Mouse (Mus musculus) forebrain, embryonic 14.5 days (tissue): Measurements from ENCODE around the gene Arl15. TPM values are rescaled to one million over a fixed set of nuclear protein-coding genes. Genes with fewer than 3 reads are reported as not detected.

Source experiments
- ATAC-seq: fragments of 200-750 bp; cut with Nextera tagmentation; 2 replicates; pipeline ENCODE4 v1.8.0; 2017; ENCODE audit warnings: mild to moderate bottlenecking, moderate library complexity
- DNase-seq: peaks from one replicate; pipeline ENCODE4 v3.0.0-alpha.2; 2015; ENCODE audit warnings: low spot score
- H3K27ac ChIP-seq: fragments of 300-500 bp; sonication (generic); 2 replicates; pipeline ENCODE4 v1.5.1; 2014; ENCODE audit warnings: low read depth, mild to moderate bottlenecking, control low read depth, low read length, moderate library complexity
- H3K27me3 ChIP-seq: fragments of 300-500 bp; sonication (generic); replicated peaks from 2 replicates; pipeline ENCODE4 v1.6.1; 2014; ENCODE audit warnings: low read length, control low read depth, mixed read lengths; ENCODE audit not compliant: control insufficient read depth, insufficient read depth
- H3K36me3 ChIP-seq: fragments of 300-500 bp; sonication (generic); 2 replicates; pipeline ENCODE4 v1.6.1; 2014; ENCODE audit warnings: low read length, control low read depth; ENCODE audit not compliant: control insufficient read depth, insufficient read depth
- H3K4me1 ChIP-seq: fragments of 300-500 bp; sonication (generic); 2 replicates; pipeline ENCODE4 v1.6.1; 2014; ENCODE audit warnings: antibody characterized with exemption, low read length, control low read depth; ENCODE audit not compliant: control insufficient read depth, insufficient read depth
- H3K4me2 ChIP-seq: fragments of 300-500 bp; sonication (generic); 2 replicates; pipeline ENCODE4 v1.6.1; 2014; ENCODE audit warnings: mild to moderate bottlenecking, control low read depth, low read length
- H3K4me3 ChIP-seq: fragments of 300-500 bp; sonication (generic); 2 replicates; pipeline ENCODE4 v1.5.1; 2014; ENCODE audit warnings: low read depth, low read length, control low read depth
- H3K9ac ChIP-seq: fragments of 300-500 bp; sonication (generic); 2 replicates; pipeline ENCODE4 v1.6.1; 2014; ENCODE audit warnings: mild to moderate bottlenecking, low read length, control low read depth, moderate library complexity
- H3K9me3 ChIP-seq: fragments of 300-500 bp; sonication (generic); replicated peaks from 2 replicates; pipeline ENCODE4 v1.6.1; 2016; ENCODE audit warnings: low read length, control low read depth, mixed read lengths; ENCODE audit not compliant: control insufficient read depth
- WGBS: fragments of 180-500 bp; shearing (Covaris S2); extraction: QIAGEN DNeasy Blood & Tissue Kit; methylation state at CpG from one replicate; pipeline ENCODE4 v1.1.7; 2014; 5-methylcytosine and 5-hydroxymethylcytosine counted together
- polyA plus RNA-seq: library from polyadenylated mRNA; unstranded; fragments of >200 nt; fragmentation: Nextera tagmentation; extraction: Ambion mirVana; gene quantifications from 2 replicates; pipeline ENCODE4 v1.2.1, GENCODE M21; 2014

Arl15 gene
- polyA plus RNA-seq, 1 experiment from 2014 or later, result 18.7 TPM

DNA sequence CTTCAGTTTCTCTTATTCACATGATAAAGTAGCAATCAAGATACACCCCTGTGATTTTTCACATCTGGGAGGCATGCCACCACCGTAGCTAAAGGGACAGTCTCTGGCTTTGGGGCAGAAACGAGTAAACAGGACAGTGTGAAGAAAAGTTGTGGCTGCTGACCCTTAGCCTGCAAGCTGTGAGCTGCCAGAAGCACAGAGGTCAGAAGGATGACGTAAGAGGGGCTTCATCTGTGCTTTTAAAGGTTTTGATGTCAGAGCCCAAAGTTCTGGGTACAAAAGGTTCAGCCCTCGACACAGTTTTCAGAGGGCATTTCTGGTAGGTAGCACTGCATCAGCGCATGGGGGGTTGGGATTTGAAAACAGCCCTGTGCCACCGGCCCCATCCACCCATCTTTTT lies 266.0 kb downstream of the Arl15 start:
- no peak overlapping the region for H3K27ac ChIP-seq
- 85% methylated on average over 6 of the region's 6 CpGs for WGBS

DNA sequence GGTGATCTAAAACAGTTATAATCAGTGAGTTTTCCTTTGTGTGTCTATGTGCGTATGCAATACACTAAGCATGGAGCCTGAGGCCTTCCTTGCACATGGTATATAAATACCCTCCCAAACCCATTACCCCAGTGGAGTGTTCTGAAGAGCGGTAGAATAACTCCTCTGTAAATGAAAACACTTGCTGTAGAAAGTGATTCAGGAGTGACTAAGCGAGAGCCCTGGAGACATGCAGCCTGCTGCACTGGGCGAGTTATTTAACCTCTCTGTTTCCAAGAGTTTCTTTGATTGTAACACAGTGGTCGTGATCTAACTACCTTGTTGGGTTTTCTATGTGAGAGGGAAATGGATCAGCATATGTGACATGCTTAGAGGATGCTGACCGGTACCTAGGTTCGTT lies 266.9 kb downstream of the Arl15 start:
- WGBS, result 91% methylated on average over 7 of the region's 7 CpGs
- H3K9ac ChIP-seq, result no peak overlapping the region

More for the DNA sequence above, 266.0 kb downstream of the Arl15 start:
- Histone ChIP-seq H3K27me3 (no peaks in the 10 kb centered on the region), H3K4me2 (no peak overlapping the region), H3K9ac (no peak overlapping the region), H3K4me1 (no peaks in the 10 kb centered on the region), H3K36me3 (no peaks in the 10 kb centered on the region), H3K9me3 (no peaks in the 10 kb centered on the region), H3K4me3 (no peak overlapping the region)
- DNase-seq (no peak), ATAC-seq (no peak)

DNA sequence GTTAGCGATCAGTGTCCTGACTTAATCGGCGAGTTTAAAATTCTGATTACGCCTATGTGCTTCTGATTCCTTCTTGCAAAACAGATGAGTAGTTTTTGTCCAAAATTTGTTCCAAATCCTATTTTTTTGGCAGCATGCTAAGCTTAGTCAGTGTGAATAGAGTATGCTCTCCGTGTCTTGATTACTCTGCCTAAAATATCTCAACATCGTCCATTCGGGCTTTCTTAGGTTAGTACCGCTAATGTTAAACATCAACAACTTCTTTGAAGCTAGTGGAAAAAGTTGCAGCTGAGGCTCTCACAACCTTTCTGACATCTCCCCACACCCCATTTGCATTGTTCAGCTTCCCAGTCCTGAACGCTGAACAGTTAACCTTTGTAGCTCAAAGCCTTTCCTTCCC lies 269.8 kb downstream of the Arl15 start:
- no peak overlapping the region for H3K27ac ChIP-seq
- H3K9ac ChIP-seq, result no peak overlapping the region
- H3K4me1 ChIP-seq, result no peaks in the 10 kb centered on the region
- 94% methylated on average over 9 of the region's 9 CpGs for WGBS
- H3K36me3 ChIP-seq, result no peaks in the 10 kb centered on the region
- no peak overlapping the region for H3K4me2 ChIP-seq
- DNase-seq, result no peak
- ATAC-seq, result no peak
- H3K9me3 ChIP-seq, result no peaks in the 10 kb centered on the region
- H3K27me3 ChIP-seq, result no peaks in the 10 kb centered on the region
- H3K4me3 ChIP-seq, result no peak overlapping the region

More for the DNA sequence above, 266.9 kb downstream of the Arl15 start:
- H3K4me3 ChIP-seq, result no peak overlapping the region
- ATAC-seq (no peak), DNase-seq (no peak)
- no peaks in the 10 kb centered on the region for H3K4me1 ChIP-seq
- H3K4me2 ChIP-seq, result no peak overlapping the region
- no peaks in the 10 kb centered on the region for H3K36me3 ChIP-seq
- no peaks in the 10 kb centered on the region for H3K27me3 ChIP-seq
- H3K9me3 ChIP-seq, result no peaks in the 10 kb centered on the region
- H3K27ac ChIP-seq, result no peak overlapping the region

DNA sequence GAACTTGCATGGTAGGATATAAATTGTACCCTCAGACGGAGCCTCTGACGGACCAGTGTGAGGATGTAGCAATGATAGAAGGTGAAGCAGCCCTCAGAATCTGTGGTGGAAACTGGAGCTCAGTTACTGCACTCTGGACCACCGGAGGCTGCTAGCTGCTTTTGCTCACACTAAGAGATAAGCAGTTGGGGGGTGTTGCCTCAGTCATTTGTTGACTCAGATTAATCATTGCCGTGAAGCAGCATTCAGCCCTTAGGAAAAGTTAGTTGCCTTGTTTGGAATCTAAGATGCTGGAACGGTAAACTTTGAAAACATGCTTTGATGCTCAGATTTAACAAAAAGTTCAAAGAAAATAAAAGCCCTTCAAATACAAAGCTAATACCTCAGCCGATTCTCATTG lies 270.7 kb downstream of the Arl15 start:
- ATAC-seq, result no peak
- Histone ChIP-seq H3K4me2 (no peak overlapping the region), H3K27ac (no peak overlapping the region), H3K4me3 (no peak overlapping the region), H3K9me3 (no peaks in the 10 kb centered on the region), H3K36me3 (no peaks in the 10 kb centered on the region), H3K27me3 (no peaks in the 10 kb centered on the region), H3K9ac (no peak overlapping the region), H3K4me1 (no peaks in the 10 kb centered on the region)
- no peak for DNase-seq
- WGBS, result 61% methylated on average over 6 of the region's 6 CpGs

DNA sequence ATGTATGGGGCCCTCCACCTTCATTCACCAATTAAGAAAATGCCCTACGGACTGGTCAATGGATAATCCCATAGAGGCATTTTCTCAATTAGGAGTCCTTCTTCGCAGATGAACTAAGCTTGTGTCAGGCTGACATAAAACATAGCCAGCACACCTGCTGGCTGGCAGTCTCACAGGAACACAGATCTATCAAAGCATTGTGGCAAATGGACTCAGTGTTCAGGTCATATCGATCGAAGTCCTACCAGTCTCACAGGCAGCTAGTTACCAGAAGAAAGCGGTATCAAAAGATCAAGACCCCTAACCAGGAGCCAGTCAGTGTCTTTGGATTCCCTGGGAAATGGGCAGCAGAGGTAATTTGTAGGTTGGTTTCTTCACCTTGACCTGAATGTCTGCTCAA lies 274.1 kb downstream of the Arl15 start:
- no peak overlapping the region for H3K9ac ChIP-seq
- no peaks in the 10 kb centered on the region for H3K9me3 ChIP-seq
- ATAC-seq (no peak), DNase-seq (no peak)
- H3K4me3 ChIP-seq, result no peak overlapping the region
- WGBS, result 57% methylated on average over 5 of the region's 5 CpGs
- H3K4me2 ChIP-seq, result no peak overlapping the region
- no peaks in the 10 kb centered on the region for H3K36me3 ChIP-seq
- no peak overlapping the region for H3K27ac ChIP-seq
- no peaks in the 10 kb centered on the region for H3K4me1 ChIP-seq
- no peaks in the 10 kb centered on the region for H3K27me3 ChIP-seq

DNA sequence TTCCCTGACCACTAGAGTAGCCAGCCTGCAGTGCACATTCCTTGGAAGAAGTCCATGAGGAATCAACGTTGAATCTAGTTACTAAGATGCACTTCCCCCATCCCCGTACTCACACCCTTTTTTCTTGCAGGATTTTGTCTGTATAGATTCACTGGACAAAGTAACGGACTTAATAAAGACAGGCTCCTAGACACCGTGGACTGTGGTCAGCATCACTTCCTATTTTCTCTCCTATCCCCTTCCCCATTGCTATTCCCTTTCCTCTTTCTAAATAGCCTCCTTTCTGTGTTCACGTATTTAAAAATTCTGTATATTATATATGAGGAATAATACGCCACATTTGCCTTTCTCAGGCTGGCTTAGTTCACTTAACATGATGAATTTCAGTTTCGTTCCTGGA lies 277.1 kb downstream of the Arl15 start:
- Histone ChIP-seq H3K4me2 (no peak overlapping the region), H3K4me3 (no peak overlapping the region)

DNA sequence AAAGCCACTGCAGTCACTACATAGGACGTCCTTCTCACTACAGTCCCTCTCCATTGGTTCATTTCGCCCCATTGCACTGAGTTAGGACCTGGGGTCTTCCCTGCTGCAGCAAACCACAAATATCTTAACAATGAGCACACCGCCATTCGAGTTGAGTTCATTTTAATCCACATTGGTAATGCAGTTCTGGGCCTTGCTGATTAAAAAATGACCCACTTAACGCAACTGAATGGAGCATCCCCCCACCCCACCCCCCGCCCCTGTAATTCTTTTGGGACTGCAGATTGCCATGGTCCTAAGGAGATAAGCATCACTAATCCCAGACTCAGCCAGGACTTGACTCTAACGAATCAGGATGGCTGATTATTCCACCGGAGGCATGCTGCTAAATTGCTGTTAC lies 280.2 kb downstream of the Arl15 start:
- peaks cover 8% of the 10 kb centered on the region for H3K4me1 ChIP-seq
- DNase-seq, result no peak
- H3K27ac ChIP-seq, result no peak overlapping the region
- ATAC-seq, result no peak
- no peaks in the 10 kb centered on the region for H3K27me3 ChIP-seq
- no peaks in the 10 kb centered on the region for H3K36me3 ChIP-seq
- no peak overlapping the region for H3K9ac ChIP-seq
- no peaks in the 10 kb centered on the region for H3K9me3 ChIP-seq
- WGBS, result 12% methylated on average over 8 of the region's 8 CpGs
- no peak overlapping the region for H3K4me3 ChIP-seq
- no peak overlapping the region for H3K4me2 ChIP-seq

More for the DNA sequence above, 277.1 kb downstream of the Arl15 start:
- Histone ChIP-seq H3K27ac (no peak overlapping the region), H3K27me3 (no peaks in the 10 kb centered on the region), H3K4me1 (no peaks in the 10 kb centered on the region), H3K9me3 (no peaks in the 10 kb centered on the region), H3K36me3 (no peaks in the 10 kb centered on the region), H3K9ac (no peak overlapping the region)
- ATAC-seq, result no peak
- 95% methylated on average over 7 of the region's 7 CpGs for WGBS
- DNase-seq, result no peak

DNA sequence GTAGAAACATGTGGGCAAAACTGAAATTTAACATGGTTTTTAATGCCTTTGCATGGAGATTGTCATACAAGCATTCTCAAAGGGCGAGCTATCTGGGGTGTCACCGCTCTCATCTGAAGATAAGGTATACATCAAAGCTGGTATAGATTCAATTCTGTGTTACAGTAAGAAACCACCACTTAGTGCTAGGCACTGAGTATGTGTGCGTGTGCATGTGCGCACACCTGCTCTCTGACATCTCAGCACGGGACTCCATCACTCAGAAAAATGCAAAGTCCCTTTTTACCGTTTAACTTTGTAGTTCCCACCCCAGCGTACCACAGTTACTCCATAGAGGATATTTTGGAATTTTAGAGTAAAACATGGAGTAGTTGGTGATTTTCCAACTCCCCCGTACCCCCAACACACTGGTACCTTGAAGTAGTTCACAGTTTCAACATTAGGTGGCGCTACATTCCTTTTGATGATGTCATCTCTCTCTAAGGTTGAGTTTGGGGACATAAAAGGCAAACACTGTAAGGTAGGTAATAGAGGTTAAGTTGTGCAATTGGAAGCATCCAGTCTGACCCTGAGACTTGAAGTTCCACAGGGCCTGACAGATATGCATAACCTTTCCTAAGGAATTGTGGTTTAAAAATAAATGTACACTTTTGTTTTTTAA lies 281.5 kb downstream of the Arl15 start:
- ATAC-seq, result peak; percentile 21; the same call in 1 of the 2 replicates

DNA sequence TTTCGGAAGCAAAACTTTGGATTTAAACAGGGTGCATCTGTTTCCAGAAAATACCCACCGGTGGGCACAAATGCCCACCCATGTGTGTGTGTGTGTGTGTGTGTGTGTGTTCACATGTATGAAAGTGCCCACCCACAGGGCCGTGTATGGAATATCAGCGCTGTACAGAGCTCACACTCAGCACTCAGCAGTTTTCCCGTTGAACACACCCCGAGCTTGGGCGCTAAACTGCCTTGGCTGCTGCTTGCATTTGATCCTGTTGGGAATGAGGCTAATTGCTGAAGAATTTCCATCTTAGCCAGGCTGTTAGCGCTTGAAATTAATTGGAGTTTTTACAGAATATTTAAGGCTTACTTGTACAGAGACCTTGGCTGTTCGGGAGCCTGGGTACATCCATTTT lies 282.9 kb downstream of the Arl15 start:
- Histone ChIP-seq H3K9me3 (no peaks in the 10 kb centered on the region), H3K27me3 (no peaks in the 10 kb centered on the region), H3K27ac (peak overlapping the region; percentile 22; the same call in 1 of the 2 replicates), H3K4me1 (peaks cover 8% of the 10 kb centered on the region), H3K4me2 (0 out of 2 replicates have a peak overlapping the region, but pooled peaks have one; percentile 12), H3K36me3 (no peaks in the 10 kb centered on the region), H3K9ac (0 out of 2 replicates have a peak overlapping the region, but pooled peaks have one; percentile 17), H3K4me3 (no peak overlapping the region)
- peak; percentile 82 for DNase-seq
- ATAC-seq, result peak; percentile 79
- 34% methylated on average over 9 of the region's 9 CpGs for WGBS

More for the DNA sequence above, 281.5 kb downstream of the Arl15 start:
- WGBS, result 73% methylated on average over 9 of the region's 9 CpGs
- no peak overlapping the region for H3K27ac ChIP-seq
- H3K4me2 ChIP-seq, result no peak overlapping the region
- no peak overlapping the region for H3K4me3 ChIP-seq
- DNase-seq, result peak; percentile 71
- H3K27me3 ChIP-seq, result no peaks in the 10 kb centered on the region
- H3K36me3 ChIP-seq, result no peaks in the 10 kb centered on the region
- H3K4me1 ChIP-seq, result peaks cover 8% of the 10 kb centered on the region
- H3K9ac ChIP-seq, result no peak overlapping the region
- H3K9me3 ChIP-seq, result no peaks in the 10 kb centered on the region
